Mouse (Mus musculus) midbrain, postnatal 0 days (tissue): ENCODE data around the gene Nxpe2. TPM values are rescaled to one million over a fixed set of nuclear protein-coding genes. Genes with fewer than 3 reads are reported as not detected.

Experiments
- ATAC-seq: fragments of 200-750 bp; cut with Nextera tagmentation; 2 replicates; pipeline ENCODE4 v1.8.0; 2017; ENCODE audit warnings: moderate number of reproducible peaks, mild to moderate bottlenecking, moderate TSS enrichment, moderate library complexity; ENCODE audit not compliant: low FRiP score
- DNase-seq: peaks from one replicate; pipeline ENCODE4 v3.0.0-alpha.2; 2015; ENCODE audit warnings: low spot score
- H3K27ac ChIP-seq: fragments of 300-500 bp; sonication (generic); 2 replicates; pipeline ENCODE4 v1.5.1; 2014; ENCODE audit warnings: low read depth, mild to moderate bottlenecking, low read length, mixed read lengths
- H3K27me3 ChIP-seq: fragments of 300-500 bp; sonication (generic); 2 replicates; pipeline ENCODE4 v1.6.1; 2014; ENCODE audit warnings: low read length, control low read depth, mixed read lengths; ENCODE audit not compliant: insufficient read depth
- H3K36me3 ChIP-seq: fragments of 300-500 bp; sonication (generic); 2 replicates; pipeline ENCODE4 v1.6.1; 2014; ENCODE audit warnings: low read length, control low read depth, mixed read lengths; ENCODE audit not compliant: insufficient read depth
- H3K4me1 ChIP-seq: fragments of 300-500 bp; sonication (generic); 2 replicates; pipeline ENCODE4 v1.6.1; 2014; ENCODE audit warnings: mild to moderate bottlenecking, control low read depth, antibody characterized with exemption, low read length, mixed read lengths; ENCODE audit not compliant: insufficient read depth
- H3K4me2 ChIP-seq: fragments of 300-500 bp; sonication (generic); 2 replicates; pipeline ENCODE4 v1.6.1; 2014; ENCODE audit warnings: low read depth, mild to moderate bottlenecking, low read length, mixed read lengths; ENCODE audit not compliant: poor library complexity, severe bottlenecking
- H3K4me3 ChIP-seq: fragments of 300-500 bp; sonication (generic); 2 replicates; pipeline ENCODE4 v1.5.1; 2014; ENCODE audit warnings: low read depth, mild to moderate bottlenecking, low read length, moderate library complexity
- H3K9ac ChIP-seq: fragments of 300-500 bp; sonication (generic); replicated peaks from 2 replicates; pipeline ENCODE4 v1.6.1; 2014; ENCODE audit warnings: mild to moderate bottlenecking, low read length, moderate library complexity, mixed read lengths; ENCODE audit not compliant: poor library complexity, severe bottlenecking
- H3K9me3 ChIP-seq: fragments of 300-500 bp; sonication (generic); 2 replicates; pipeline ENCODE4 v1.6.1; 2016; ENCODE audit warnings: low read length, control low read depth
- CTCF ChIP-seq: IDR thresholded peaks from 2 replicates; pipeline ENCODE4 v1.5.1; 2016; ENCODE audit warnings: antibody characterized with exemption, mild to moderate bottlenecking
- WGBS: fragments of 180-500 bp; shearing (Covaris S2); extraction: QIAGEN DNeasy Blood & Tissue Kit; methylation state at CpG from one replicate; pipeline ENCODE4 v1.1.7; 2014; 5-methylcytosine and 5-hydroxymethylcytosine counted together
- polyA plus RNA-seq: library from polyadenylated mRNA; unstranded; fragments of >200 nt; fragmentation: Nextera tagmentation; extraction: Ambion mirVana; gene quantifications from 2 replicates; pipeline ENCODE4 v1.2.1, GENCODE M21; 2015
- total RNA-seq: library from RNA; depleted of rRNA; stranded (reverse); fragments of >200 nt; gene quantifications from 2 replicates; pipeline ENCODE4 v1.2.3, GENCODE M21; 2014; rRNA removed

Gene Nxpe2
- total and polyA plus RNA-seq, 2 experiments from 2014 or later: 0.26 to 0.66 TPM

- Histone ChIP-seq H3K9ac (no peak overlapping the region), H3K27ac (no peak overlapping the region), H3K4me1 (no peaks in the 10 kb centered on the region), H3K9me3 (no peaks in the 10 kb centered on the region), H3K36me3 (no peaks in the 10 kb centered on the region), H3K4me2 (no peak overlapping the region), H3K4me3 (no peak overlapping the region), H3K27me3 (no peaks in the 10 kb centered on the region)
- WGBS: 93% methylated on average over 1 of the region's 1 CpGs
- no peak for DNase-seq
- TF ChIP-seq CTCF: no peak
- ATAC-seq: no peak
Measured at GRCm38 (mm10) chr9:48290281-48290680, 63.0 kb downstream of the Nxpe2 start.

GRCm38 (mm10) chr9:48284221-48284620 lies 69.0 kb downstream of the Nxpe2 start:
- ATAC-seq: no peak
- no peak overlapping the region for H3K9ac ChIP-seq
- no peaks in the 10 kb centered on the region for H3K9me3 ChIP-seq
- no peak overlapping the region for H3K27ac ChIP-seq
- TF ChIP-seq CTCF: no peak
- H3K27me3 ChIP-seq: no peaks in the 10 kb centered on the region
- H3K4me2 ChIP-seq: no peak overlapping the region
- H3K4me1 ChIP-seq: no peaks in the 10 kb centered on the region
- WGBS: 90% methylated on average over 8 of the region's 8 CpGs
- no peak for DNase-seq
- H3K36me3 ChIP-seq: no peaks in the 10 kb centered on the region
- H3K4me3 ChIP-seq: no peak overlapping the region

GRCm38 (mm10) chr9:48276831-48277230 lies 76.4 kb downstream of the Nxpe2 start:
- Histone ChIP-seq H3K36me3 (no peaks in the 10 kb centered on the region), H3K4me2 (no peak overlapping the region), H3K4me3 (no peak overlapping the region), H3K27me3 (no peaks in the 10 kb centered on the region), H3K9me3 (no peaks in the 10 kb centered on the region), H3K4me1 (no peaks in the 10 kb centered on the region), H3K27ac (no peak overlapping the region), H3K9ac (no peak overlapping the region)
- no peak for TF ChIP-seq CTCF
- WGBS: 91% methylated on average over 15 of the region's 15 CpGs
- ATAC-seq (no peak), DNase-seq (no peak)

Other genes with a start within 250 kb of the Nxpe2 start
- 13.5 TPM in 2 replicates for gene Nxpe4, start 191.4 kb downstream of the Nxpe2 start, total RNA-seq
- 7.7 and 8.9 TPM in 2 replicates for gene Nxpe4, start 191.4 kb downstream of the Nxpe2 start, polyA plus RNA-seq
- gene Rexo2, start 127.2 kb upstream of the Nxpe2 start, total RNA-seq: 53.8 and 64.0 TPM in 2 replicates
- gene Rexo2, start 127.2 kb upstream of the Nxpe2 start, polyA plus RNA-seq: 92.2 and 96.4 TPM in 2 replicates
- gene Rbm7, start 141.8 kb upstream of the Nxpe2 start, total RNA-seq: 36.9 and 55.5 TPM in 2 replicates
- 70.8 and 71.2 TPM in 2 replicates for gene Rbm7, start 141.8 kb upstream of the Nxpe2 start, polyA plus RNA-seq
- 13.4 and 19.0 TPM in 2 replicates for gene Gm5617, start 142.0 kb upstream of the Nxpe2 start, total RNA-seq
- 22.6 and 27.7 TPM in 2 replicates for gene Gm5617, start 142.0 kb upstream of the Nxpe2 start, polyA plus RNA-seq